Mouse (Mus musculus) kidney, adult 11 months (tissue): ENCODE data around the gene Iscu.
"Not testable (repeated sequence)": the region's sequence is repeated elsewhere in the genome, so short reads cannot be mapped to it uniquely, and the experiment has no call there.

Experiments used
- DNase-seq: peaks from one replicate; pipeline ENCODE4 v3.0.0; 2022

Iscu gene

DNA sequence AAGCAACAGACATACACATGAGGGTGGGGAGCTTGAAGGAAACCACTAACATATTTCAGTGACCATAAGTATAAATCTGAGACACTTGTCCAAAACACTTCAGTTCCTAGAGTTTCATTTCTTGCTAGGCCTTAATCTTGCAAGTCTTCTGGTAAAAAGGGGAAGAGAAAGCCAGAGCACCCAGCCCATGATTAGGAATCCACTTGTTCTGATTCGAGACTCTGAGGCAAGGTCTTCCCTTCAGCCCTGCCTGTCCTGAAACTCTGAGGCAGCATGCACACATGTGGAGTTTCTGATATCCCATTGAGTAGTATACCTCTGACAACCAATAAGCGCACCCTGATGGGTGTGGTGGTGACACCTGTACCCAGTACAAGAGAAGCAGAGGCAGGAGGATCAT is 11.0 kb upstream of the Iscu start:
- DNase-seq = no peak

DNA sequence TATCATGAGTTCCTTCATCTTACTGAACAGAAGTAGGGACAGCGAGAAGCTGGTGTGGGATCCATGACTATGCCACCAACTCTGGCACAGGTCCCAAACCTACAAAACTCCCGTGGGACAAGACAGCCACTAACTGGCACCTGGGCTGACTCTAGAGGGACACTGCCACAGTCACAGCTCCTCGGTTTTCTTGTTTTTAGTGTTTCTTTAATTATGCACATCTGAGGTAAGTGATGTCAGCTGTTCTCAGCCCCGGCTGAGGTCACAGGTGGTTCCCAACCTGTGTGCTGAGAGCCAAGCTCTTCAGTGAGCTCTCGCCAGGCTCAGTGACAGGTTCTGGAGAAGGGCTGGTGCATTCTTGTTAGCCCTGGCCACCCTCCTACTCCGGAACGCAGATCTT is 8.1 kb upstream of the Iscu start:
- DNase-seq = no peak

GRCm38 (mm10) chr5:113765641-113766526 is 6.7 kb upstream of the Iscu start:
- DNase-seq = no peak

- DNase-seq = no peak
These were observed 3.7 kb upstream of the Iscu start for GRCm38 (mm10) chr5:113768806-113769205.

- peak; percentile 89 for DNase-seq
These were observed 1.1 kb upstream of the Iscu start for GRCm38 (mm10) chr5:113771213-113772162.

GRCm38 (mm10) chr5:113772905-113773519 is 464 bp downstream of the Iscu start:
- no peak for DNase-seq

- peak; percentile 84 for DNase-seq
These were observed 1.1 kb downstream of the Iscu start for GRCm38 (mm10) chr5:113773664-113774063.

DNA sequence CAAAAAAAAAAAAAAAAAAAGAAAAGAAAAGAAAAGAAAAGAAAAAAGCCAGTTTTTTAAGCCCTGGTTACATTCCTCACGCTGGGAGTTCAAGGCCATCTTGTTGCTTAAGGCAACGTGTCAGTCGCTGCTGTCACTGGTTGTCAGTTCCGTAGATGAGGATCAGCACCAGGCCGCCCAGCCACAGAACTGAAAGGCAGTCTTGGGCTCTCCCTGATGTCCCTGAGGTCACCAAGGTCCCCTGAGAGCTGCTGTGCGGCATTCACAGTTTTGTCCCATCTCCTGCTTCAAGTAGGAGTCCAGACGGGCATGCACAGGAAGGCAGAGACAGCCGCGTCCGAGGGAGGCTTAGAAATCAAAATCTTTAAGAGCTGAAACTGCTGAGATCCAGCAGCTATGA is 3.0 kb downstream of the Iscu start:
- DNase-seq = no peak

DNA sequence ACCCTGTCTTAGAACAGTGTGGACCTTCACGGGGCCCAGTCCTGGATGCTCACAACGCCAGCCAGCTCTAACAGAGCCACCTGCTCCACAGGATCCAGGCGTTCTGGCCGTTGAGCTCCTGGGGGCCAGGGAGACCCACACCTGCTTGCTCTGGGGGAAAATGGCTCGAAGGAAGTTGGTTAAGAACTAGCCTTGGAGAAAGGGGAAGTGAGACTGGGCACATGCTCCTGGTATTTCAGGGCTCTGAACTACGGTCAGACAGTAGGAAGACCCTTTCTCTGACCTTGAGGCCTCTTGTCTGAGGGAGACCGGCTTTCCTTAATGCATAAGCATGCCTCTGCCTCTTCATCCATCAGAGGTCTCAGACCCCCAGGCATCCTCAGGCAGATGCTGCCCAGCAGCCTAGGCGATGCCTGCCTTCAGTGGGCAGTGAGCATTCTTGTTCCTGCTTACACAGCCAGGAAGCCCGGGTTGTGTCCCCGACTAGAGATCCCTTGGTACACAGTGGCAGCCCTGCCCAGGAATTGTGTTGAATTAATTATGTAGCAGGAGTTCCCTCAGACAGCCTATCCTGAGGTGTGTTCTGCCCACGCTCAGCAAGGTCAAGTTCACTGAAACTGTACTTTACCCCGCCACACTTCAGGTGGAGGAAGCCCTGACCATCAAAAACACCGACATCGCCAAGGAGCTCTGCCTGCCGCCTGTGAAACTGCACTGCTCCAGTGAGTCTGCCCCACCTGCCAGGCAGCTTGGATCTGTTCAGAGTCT is 3.8 kb downstream of the Iscu start:
- peak; percentile 75 for DNase-seq

DNA sequence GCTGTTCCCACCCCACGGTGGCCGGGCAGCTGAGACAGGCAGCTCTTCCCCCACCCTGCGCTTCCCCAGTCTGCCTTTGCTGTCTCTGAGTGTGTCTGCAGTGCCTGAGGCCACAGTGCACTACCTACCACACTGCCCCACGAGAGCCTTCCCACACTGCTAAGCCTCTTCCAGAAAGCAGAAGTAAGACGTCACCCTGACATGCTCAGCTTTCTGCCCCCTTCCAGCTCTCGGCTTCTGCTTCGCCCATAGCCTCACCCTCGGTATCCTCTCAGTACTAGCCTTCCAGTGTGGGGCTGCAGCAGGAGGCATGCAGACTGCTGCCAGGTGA is 4.3 kb downstream of the Iscu start:
- no peak for DNase-seq

DNA sequence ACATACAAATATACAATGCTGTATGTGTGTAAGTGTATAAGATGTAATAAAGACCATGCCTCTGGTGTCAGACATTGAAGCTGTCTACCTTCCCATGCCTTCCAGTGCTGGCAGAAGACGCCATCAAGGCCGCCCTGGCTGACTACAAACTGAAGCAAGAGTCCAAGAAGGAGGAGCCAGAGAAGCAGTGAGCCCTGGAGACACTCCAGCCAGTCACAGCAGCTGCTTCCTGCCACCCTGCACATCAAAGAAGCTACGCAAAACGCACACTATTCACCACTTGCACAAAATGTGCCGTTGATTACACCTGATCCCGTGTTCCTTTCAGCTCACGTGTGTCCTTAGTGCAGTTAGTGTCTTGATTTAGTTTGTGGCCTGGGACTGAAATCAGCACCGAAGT is 5.2 kb downstream of the Iscu start:
- DNase-seq = peak; percentile 45

DNA sequence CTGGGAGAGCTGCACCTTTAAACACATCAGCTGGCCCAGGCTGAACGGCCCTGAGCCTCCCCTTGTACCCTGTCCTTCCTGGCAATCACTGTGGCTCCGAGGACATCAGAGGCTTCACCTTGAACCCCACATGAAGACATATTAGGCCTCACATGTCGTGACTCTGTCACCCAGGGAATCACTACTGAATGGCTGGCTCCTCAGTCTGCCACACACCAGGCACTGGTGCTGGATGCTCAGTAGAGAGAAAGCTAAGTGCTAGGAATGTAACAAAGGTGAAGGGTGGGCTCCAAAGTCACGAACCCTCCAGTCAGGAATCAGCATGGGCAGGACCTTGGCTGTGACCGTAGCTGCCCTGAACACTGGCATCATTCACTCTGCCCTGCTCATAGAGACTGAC is 7.0 kb downstream of the Iscu start:
- DNase-seq = no peak

DNA sequence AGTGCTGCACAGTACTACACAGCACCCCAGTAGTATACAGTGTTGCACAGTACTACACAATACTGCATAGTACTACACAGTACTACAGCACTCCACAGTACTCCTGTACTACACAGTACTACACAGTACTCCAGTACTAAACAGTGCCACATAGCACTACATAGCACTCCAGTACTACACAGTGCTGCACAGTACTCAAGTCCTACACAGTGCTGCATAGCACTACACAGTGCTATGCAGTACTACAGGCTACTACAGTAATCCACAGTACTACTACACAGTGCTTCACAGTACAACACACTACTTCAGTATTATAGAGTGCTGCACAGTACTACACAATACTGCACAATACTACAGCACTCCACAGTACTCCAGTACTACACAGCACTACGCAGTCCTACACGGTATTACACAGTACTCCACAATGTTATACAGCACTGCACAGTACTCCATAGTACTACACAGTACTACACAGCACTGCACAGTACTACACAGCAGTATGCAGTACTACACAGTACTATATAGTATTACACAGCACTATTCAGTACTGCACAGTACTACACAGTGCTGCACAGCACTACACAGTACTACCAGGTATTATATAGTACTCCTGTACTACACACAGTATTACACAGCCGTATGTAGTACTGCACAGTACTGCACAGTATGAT is 7.7 kb downstream of the Iscu start:
- no peak for DNase-seq

DNA sequence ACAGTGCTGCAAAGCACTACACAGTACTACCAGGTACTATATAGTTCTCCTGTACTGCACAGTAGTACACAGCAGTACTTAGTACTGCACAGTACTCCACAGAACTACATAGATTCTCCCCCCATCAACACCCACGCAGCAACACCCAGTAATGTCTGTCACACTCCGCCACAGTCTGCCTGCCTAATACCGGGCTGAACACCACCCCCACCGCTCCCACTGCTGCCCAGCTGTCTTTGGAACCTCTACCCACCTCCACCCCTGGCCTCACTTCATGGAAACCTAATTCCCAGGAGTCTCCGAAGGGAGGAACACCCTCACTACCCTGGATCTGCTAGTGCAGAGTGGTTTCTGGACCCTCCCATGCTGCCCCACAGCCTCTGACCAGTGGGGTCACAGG is 8.2 kb downstream of the Iscu start:
- no peak for DNase-seq

- DNase-seq = no peak
These were observed 8.7 kb downstream of the Iscu start for GRCm38 (mm10) chr5:113781254-113781653.

- no peak for DNase-seq
These were observed 9.3 kb downstream of the Iscu start for GRCm38 (mm10) chr5:113781875-113782274.

DNA sequence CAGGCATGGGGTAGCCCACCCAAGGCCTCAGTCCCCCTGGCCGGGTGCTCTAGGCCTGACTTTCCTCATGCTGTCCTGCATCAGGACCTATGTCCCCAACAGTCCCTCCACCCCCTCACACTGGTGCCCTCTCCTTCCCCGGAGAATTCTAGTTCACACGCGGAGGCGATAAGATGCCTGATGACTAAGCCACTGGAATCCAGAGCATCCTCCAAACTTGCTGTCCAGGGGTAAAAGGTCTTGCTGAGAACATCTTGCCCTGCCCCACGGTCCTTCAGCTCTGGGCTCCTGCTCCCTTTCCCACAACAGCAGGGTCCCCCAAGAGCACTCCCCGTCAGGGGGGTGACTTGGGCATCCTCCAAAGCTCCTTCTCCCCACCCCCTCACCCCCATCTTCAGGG is 10.1 kb downstream of the Iscu start:
- peak; percentile 43 for DNase-seq

GRCm38 (mm10) chr5:113783581-113784001 is 11.0 kb downstream of the Iscu start:
- peak; percentile 39 for DNase-seq

- DNase-seq = not testable (repeated sequence)
These were observed 11.6 kb downstream of the Iscu start for GRCm38 (mm10) chr5:113784104-113784503.

- no peak for DNase-seq
These were observed 14.4 kb downstream of the Iscu start for GRCm38 (mm10) chr5:113786985-113787384.

DNA sequence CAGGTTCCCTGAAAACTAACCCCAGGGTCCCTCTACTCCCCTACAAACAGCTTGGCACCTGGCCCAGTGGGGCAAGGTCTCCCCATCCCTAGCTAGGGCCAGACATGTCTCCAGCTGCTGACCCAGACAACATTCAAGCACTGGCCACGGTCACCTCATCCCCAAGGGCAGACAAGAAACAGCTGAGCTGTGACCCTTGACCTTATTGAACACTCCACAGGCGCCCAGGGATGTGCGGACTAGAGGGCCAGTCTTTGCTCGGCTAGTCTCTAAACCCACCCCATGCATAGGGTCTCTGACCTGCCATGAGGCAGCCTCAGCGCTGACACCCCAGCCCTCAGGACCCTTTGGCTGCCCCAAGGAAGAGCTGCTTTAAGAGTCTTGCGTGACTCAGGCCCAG is 16.1 kb downstream of the Iscu start:
- no peak for DNase-seq
